Mouse (Mus musculus) left cerebral cortex, adult 18-20 months (tissue): Measurements from ENCODE around the gene Gtf2ird1. TPM values are rescaled to one million over a fixed set of nuclear protein-coding genes. Genes with fewer than 3 reads are reported as not detected.
"Not testable (repeated sequence)": the region's sequence is repeated elsewhere in the genome, so short reads cannot be mapped to it uniquely, and the experiment has no call there.

Source experiments
- DNase-seq, 2 experiments: peaks; one replicate each; pipeline ENCODE4 v3.0.0; 2021 to 2022; ENCODE audit warnings: low spot score in 2 of 2, mixed read lengths in 1 of 2
- total RNA-seq, 2 experiments: library from RNA; stranded (reverse); gene quantifications; 2 replicates each; pipeline ENCODE4 v1.2.3; 2021

The Gtf2ird1 gene
- total RNA-seq, 2 experiments from 2014 or later = 37.4 to 56.6 TPM

DNA sequence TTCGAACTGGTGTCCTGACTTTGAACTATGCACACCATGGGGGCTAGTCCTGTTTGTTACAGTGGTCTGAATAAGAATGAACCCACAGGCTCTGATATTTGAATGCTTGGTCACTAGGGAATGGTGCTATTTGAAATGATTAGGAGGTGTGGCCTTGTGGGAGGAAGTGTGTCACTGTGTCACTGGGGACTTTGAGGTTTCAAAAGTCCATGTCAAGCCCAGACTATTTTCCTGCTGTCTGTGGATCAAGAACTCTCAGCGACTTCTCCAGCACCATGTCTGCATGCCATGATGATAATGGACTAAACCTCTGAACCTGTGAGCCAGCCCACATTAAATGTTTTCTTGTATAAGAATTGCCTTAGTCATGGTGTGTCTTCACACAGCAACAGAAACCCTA, 44.2 kb downstream of the Gtf2ird1 start:
- DNase-seq = no peak

DNA sequence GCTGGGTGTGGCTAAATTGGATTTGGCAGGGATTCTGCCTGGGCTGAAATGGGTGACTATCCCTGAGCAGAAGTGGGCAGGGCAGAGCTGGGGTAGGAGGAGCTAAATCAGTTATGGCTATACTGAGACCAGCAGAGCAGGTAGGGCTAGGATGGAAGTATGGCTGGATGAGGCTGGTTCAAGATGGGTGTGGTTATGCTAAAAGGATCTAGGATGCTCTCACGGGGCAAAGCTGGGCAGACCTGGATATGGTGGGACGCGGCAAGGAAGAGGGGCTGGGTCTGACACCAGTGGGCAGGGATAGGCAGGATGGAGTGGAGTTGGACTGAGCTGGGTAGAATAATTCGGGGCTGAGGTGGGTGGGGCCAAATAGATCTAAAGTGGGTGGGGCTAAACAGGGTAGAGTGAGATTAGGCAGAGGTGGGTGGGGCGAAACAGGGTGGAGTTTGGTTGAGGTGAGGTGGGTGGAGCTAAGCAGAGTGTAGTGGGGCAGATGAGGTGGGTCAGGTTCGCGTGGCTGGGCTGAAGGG, 46.1 kb downstream of the Gtf2ird1 start:
- DNase-seq = no peak

DNA sequence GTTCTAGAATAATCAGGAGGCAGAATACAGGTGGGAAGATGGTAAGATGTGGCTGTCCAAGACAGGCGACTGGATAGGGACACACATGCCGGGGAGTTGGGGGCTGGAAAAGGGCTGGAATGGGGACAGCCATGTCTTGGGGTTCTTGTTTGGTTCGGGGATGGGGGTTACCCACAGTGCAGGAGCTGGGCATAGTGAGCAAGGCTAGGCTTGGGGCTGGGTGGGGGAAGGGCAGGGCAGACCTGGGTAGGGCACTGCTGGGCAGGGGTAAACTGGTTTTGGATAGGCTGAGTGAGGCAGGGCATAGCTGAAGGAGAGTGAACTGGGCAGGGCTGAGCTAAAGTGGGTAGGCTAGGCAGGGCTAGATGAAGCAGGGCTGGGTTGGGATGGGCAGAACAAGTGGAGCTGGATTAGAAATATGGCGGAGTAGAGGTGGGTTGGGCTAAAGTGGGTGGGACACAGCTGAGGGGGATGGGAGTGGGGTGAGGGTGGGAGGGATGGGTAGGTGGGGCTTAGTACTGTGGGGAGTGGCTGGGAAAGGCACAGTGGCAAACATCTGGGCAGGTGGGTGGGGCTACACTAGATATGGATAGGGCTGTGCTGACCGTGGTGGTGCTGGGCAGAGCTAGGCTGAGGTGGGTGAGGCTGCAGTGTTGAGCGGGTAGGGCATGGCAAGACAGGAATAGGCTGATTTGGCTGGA, 46.8 kb downstream of the Gtf2ird1 start:
- DNase-seq = no peak

GRCm38 (mm10) chr5:134408119-134408518, 48.4 kb downstream of the Gtf2ird1 start:
- DNase-seq = no peak

- peak; percentile 67 to 76 for DNase-seq
Measured at GRCm38 (mm10) chr5:134401841-134402240, 54.7 kb downstream of the Gtf2ird1 start.

- no peak for DNase-seq
Measured at GRCm38 (mm10) chr5:134397434-134398163, 58.9 kb downstream of the Gtf2ird1 start.

GRCm38 (mm10) chr5:134396519-134396918, 60.0 kb downstream of the Gtf2ird1 start:
- DNase-seq = no peak

DNA sequence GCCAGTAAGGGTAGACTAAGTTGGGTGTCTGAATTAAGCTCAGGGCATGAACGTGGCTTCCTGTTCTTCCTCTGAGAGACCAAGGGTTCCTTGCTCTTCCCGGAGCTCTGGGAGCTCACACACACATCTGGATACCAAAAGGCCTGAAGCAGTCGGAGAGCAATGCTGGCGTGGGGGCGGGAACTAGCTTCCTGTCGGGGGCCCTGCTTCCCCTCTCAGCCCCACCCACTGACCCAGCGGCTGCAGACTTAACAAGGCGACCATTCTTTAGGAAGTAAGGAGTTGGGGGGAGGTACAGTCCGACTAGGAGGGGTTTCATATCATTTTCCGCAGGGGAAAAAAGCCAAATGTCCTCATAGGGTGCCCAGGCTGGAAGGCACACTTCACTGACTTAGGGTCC, 61.9 kb downstream of the Gtf2ird1 start:
- no peak for DNase-seq

GRCm38 (mm10) chr5:134393624-134394023, 62.9 kb downstream of the Gtf2ird1 start:
- DNase-seq = no peak

DNA sequence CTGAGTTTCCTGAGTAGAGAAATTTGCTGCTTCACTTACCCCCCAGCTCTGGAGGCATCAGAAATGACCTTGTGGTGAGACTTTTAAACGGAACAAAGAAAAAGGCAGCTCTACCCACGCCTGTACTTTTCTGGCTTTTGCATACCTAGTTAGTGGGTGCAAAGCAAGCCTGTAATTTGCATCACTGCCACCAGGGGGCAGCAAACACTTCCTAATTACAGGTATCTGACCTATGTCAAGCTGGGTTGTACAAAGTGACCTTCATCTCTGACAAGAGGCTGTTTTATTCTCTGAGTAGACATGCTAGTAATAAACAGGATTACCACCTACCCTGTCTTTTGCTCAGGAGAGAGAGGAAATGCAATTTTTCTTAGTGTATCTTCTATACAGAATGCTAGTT, 71.4 kb downstream of the Gtf2ird1 start:
- DNase-seq = peak; percentile 31 to 65

GRCm38 (mm10) chr5:134375256-134375655, 81.3 kb downstream of the Gtf2ird1 start:
- DNase-seq = no peak

DNA sequence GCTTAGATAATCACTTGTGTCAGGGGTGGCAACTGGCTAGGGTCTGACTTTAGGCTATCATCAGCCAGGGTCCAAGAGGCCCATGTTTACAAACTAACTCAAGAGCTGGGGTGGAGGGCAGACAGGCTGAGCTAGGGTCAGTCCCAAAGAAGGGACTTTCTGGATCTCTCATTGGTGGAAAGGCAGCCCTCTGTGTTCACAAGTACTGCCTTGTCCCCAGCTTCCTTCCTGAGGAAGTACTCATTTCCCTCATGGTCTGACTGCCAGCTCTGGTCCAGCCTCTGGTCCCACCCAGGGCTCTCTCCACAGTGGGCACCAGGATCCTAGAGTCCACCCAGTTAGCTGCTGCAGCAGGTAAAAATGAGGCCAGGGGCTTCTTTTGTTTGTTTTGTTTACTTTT, 82.0 kb downstream of the Gtf2ird1 start:
- DNase-seq = no peak

GRCm38 (mm10) chr5:134373912-134374488, 82.5 kb downstream of the Gtf2ird1 start:
- peak; percentile 48 to 61 for DNase-seq

DNA sequence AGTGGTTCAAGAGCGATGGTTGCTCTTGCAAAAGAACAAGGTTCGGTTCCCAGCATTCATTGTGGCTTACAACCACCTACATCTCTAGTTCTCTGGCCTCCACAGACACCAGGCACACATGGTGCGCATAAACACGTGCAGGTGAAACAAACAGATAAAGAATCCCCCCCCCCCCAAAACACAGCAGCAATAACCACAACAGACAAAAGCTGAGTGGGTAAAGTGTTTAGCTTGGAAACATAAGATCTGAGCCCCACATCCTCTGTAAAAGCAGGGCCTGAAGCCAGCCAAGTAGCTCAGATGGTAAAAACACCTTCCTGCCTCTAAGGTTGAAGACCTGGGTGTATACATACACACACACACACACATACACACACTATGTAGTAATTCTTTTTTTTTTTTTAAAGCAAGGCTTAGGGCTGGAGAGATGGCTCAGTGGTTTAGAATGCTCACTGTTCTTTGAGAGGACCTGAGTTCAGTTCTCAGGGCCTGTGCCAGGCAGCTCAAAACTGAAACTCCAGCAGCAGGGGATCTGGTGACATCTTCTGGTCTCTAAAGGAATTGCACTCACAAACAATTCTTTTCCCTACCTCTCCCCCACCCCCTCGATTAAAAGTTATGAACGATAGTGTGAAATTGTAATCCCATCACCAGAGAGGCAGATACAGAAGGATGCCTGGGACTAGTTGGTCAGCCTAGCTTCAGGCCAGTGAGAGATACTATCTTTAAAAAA, 83.4 kb downstream of the Gtf2ird1 start:
- no peak for DNase-seq

GRCm38 (mm10) chr5:134371511-134372289, 84.8 kb downstream of the Gtf2ird1 start:
- no peak for DNase-seq

GRCm38 (mm10) chr5:134370831-134371230, 85.7 kb downstream of the Gtf2ird1 start:
- DNase-seq = no peak

DNA sequence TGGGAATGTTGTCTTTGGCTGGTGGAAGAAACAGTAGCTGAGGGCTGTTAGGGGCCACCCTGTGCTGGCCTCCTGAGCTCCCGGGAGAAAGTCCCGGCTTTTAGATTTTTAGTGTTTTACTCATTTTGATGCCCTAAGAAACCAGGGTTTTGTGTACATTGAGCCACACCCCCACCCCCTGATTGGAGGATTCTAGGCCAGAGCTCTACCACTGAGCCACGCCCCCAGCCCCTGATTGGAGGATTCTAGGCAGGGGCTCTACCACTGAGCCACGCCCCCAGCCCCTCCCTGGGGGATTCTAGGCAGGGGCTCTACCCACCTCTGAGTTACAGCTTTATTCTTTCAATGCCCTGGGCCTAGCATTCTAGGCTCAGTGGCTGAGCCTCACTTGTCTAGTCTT, 97.4 kb downstream of the Gtf2ird1 start:
- no peak for DNase-seq

DNA sequence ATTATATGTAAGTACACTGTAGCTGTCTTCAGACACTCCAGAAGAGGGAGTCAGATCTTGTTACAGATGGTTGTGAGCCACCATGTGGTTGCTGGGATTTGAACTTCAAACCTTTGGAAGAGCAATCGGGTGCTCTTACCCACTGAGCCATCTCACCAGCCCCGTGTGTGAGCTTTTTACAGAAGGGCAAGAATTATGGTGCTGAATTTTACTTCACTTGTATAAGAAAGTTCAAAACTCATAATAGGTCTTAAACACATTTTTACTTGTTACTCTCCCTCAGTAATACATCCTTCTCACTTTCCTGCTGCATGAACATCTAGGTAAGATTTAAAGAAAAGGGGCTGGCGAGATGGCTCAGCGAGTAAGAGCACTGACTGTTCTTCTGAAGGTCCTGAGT, 101.1 kb downstream of the Gtf2ird1 start:
- DNase-seq = not testable (repeated sequence)

- DNase-seq = no peak
Measured at GRCm38 (mm10) chr5:134353117-134353516, 103.4 kb downstream of the Gtf2ird1 start.

GRCm38 (mm10) chr5:134352527-134353001, 104.0 kb downstream of the Gtf2ird1 start:
- no peak for DNase-seq
